Mouse (Mus musculus): ENCODE results near the gene Fam207a. TPM values are rescaled to one million over a fixed set of nuclear protein-coding genes. Genes with fewer than 3 reads are reported as not detected.

Fam207a gene
- polyA plus RNA-seq, 1 experiment = 30.5 TPM

- no peak for TF ChIP-seq POLR2A (IDR thresholded peaks at IDR 0.05; ENCODE audit: low read depth, low read length)
- TF ChIP-seq CTCF (conservative IDR thresholded peaks at IDR 0.05; ENCODE audit: insufficient read depth, insufficient read length, low read depth, low read length) = no peak
- DNase-seq = no peak
- H3K4me1 ChIP-seq (ENCODE audit: control insufficient read depth, insufficient read depth, low read length) = no peaks in the 10 kb centered on the region
- no peak overlapping the region for H3K27ac ChIP-seq (ENCODE audit: insufficient read depth, low read depth, low read length)
- no peaks in the 10 kb centered on the region for H3K27me3 ChIP-seq (replicated peaks; ENCODE audit: control insufficient read depth, insufficient read depth, low read length)
- 79% methylated on average over 3 of the region's 3 CpGs for WGBS
- H3K36me3 ChIP-seq (ENCODE audit: control insufficient read depth, insufficient read depth, low read length) = no peaks in the 10 kb centered on the region
- H3K4me3 ChIP-seq (ENCODE audit: insufficient read depth, low read depth, low read length) = no peak overlapping the region
These were observed 44.8 kb downstream of the Fam207a start for GRCm38 (mm10) chr10:77470763-77471162.

- H3K4me1 ChIP-seq (ENCODE audit: control insufficient read depth, insufficient read depth, low read length) = no peaks in the 10 kb centered on the region
- no peak for DNase-seq
- no peaks in the 10 kb centered on the region for H3K36me3 ChIP-seq (ENCODE audit: control insufficient read depth, insufficient read depth, low read length)
- 77% methylated on average over 4 of the region's 4 CpGs for WGBS
- no peak overlapping the region for H3K4me3 ChIP-seq (ENCODE audit: insufficient read depth, low read depth, low read length)
- no peaks in the 10 kb centered on the region for H3K27me3 ChIP-seq (replicated peaks; ENCODE audit: control insufficient read depth, insufficient read depth, low read length)
- no peak overlapping the region for H3K27ac ChIP-seq (ENCODE audit: insufficient read depth, low read depth, low read length)
- TF ChIP-seq POLR2A (IDR thresholded peaks at IDR 0.05; ENCODE audit: low read depth, low read length) (no peak), CTCF (conservative IDR thresholded peaks at IDR 0.05; ENCODE audit: insufficient read depth, insufficient read length, low read depth, low read length) (no peak)
These were observed 46.9 kb downstream of the Fam207a start for GRCm38 (mm10) chr10:77468675-77469074.

DNA sequence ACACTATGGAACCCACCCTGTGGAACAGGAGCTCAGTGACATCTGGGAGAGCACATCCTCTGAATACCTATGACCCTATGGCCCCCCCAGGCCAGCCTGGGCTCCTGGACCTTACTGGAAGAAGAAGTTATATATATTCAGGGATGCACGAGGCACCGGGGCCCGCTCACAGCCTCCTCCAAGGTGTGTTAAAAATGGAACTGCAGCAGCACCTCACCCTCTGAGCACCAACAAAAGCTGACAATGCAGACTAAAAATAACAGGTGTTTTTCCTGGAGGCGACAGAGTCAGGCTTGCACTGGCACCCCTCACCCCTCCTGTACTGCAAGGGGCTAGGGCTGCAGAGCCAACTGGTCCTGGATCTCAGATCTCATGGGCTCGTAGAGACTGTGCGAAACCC is 48.2 kb downstream of the Fam207a start:
- no peak overlapping the region for H3K4me3 ChIP-seq (ENCODE audit: insufficient read depth, low read depth, low read length)

DNA sequence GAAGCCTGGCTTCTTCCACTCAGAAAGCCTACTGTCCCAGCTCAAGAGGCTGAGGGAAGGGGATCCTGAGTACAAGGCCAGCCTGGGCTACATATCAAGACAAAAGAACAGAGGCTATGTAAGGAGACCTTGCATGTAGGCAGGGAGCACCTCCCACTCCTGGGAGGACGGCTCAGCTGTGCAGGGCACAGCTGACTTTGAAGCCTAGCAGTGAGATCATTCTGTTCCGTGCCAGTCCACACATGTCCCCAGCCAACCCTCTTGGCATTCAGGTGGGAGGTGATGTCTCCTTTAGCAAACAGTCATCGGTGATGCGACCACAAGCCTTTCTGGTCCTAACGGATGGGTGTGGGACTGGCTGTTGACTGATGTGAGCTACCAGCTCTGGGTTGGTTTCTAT is 49.7 kb downstream of the Fam207a start:
- Histone ChIP-seq H3K36me3 (ENCODE audit: control insufficient read depth, insufficient read depth, low read length) (no peaks in the 10 kb centered on the region), H3K4me1 (ENCODE audit: control insufficient read depth, insufficient read depth, low read length) (no peaks in the 10 kb centered on the region), H3K27ac (ENCODE audit: insufficient read depth, low read depth, low read length) (no peak overlapping the region), H3K4me3 (ENCODE audit: insufficient read depth, low read depth, low read length) (no peak overlapping the region), H3K27me3 (replicated peaks; ENCODE audit: control insufficient read depth, insufficient read depth, low read length) (no peaks in the 10 kb centered on the region)
- no peak for TF ChIP-seq POLR2A (IDR thresholded peaks at IDR 0.05; ENCODE audit: low read depth, low read length)
- no peak for TF ChIP-seq CTCF (conservative IDR thresholded peaks at IDR 0.05; ENCODE audit: insufficient read depth, insufficient read length, low read depth, low read length)
- 72% methylated on average over 5 of the region's 5 CpGs for whole genome bisulfite sequencing
- no peak for DNase-seq

More for the DNA sequence above, 48.2 kb downstream of the Fam207a start:
- Histone ChIP-seq H3K27ac (ENCODE audit: insufficient read depth, low read depth, low read length) (no peak overlapping the region), H3K27me3 (replicated peaks; ENCODE audit: control insufficient read depth, insufficient read depth, low read length) (no peaks in the 10 kb centered on the region), H3K4me1 (ENCODE audit: control insufficient read depth, insufficient read depth, low read length) (no peaks in the 10 kb centered on the region), H3K36me3 (ENCODE audit: control insufficient read depth, insufficient read depth, low read length) (no peaks in the 10 kb centered on the region)
- no peak for DNase-seq
- 87% methylated on average over 6 of the region's 6 CpGs for WGBS
- TF ChIP-seq POLR2A (IDR thresholded peaks at IDR 0.05; ENCODE audit: low read depth, low read length) (no peak), CTCF (conservative IDR thresholded peaks at IDR 0.05; ENCODE audit: insufficient read depth, insufficient read length, low read depth, low read length) (no peak)

- 59% methylated on average over 10 of the region's 10 CpGs for WGBS
- Histone ChIP-seq H3K4me3 (ENCODE audit: insufficient read depth, low read depth, low read length) (no peak overlapping the region), H3K36me3 (ENCODE audit: control insufficient read depth, insufficient read depth, low read length) (no peaks in the 10 kb centered on the region), H3K27ac (ENCODE audit: insufficient read depth, low read depth, low read length) (no peak overlapping the region), H3K27me3 (replicated peaks; ENCODE audit: control insufficient read depth, insufficient read depth, low read length) (no peaks in the 10 kb centered on the region), H3K4me1 (ENCODE audit: control insufficient read depth, insufficient read depth, low read length) (no peaks in the 10 kb centered on the region)
- TF ChIP-seq CTCF (conservative IDR thresholded peaks at IDR 0.05; ENCODE audit: insufficient read depth, insufficient read length, low read depth, low read length) = no peak
- no peak for TF ChIP-seq POLR2A (IDR thresholded peaks at IDR 0.05; ENCODE audit: low read depth, low read length)
- peak; percentile 22 for DNase-seq
These were observed 51.2 kb downstream of the Fam207a start for GRCm38 (mm10) chr10:77464181-77464936.

DNA sequence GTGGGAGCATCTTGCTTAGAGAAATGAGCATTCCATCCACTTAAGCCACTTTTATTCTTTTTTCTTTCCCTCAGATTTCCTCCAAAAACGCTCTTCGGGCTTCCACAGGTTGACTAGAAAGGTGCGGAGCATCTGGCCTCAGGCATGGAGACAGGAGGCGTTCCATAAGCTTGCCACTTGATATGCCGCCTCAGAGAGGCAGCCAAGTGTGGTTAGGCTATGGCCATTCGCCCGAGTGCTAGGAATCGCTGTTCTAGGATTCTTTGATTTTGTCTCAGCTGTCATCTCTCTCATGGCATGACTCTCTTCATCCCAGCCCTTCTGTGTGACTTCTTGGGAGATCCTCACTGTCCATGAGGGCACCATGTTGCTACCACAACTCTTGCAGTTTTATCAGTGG is 54.4 kb downstream of the Fam207a start:
- H3K27ac ChIP-seq (ENCODE audit: insufficient read depth, low read depth, low read length) = no peak overlapping the region
- H3K36me3 ChIP-seq (ENCODE audit: control insufficient read depth, insufficient read depth, low read length) = no peaks in the 10 kb centered on the region
- no peak for TF ChIP-seq POLR2A (IDR thresholded peaks at IDR 0.05; ENCODE audit: low read depth, low read length)
- TF ChIP-seq CTCF (conservative IDR thresholded peaks at IDR 0.05; ENCODE audit: insufficient read depth, insufficient read length, low read depth, low read length) = no peak
- no peak overlapping the region for H3K4me3 ChIP-seq (ENCODE audit: insufficient read depth, low read depth, low read length)
- H3K4me1 ChIP-seq (ENCODE audit: control insufficient read depth, insufficient read depth, low read length) = no peaks in the 10 kb centered on the region
- H3K27me3 ChIP-seq (replicated peaks; ENCODE audit: control insufficient read depth, insufficient read depth, low read length) = no peaks in the 10 kb centered on the region
- no peak for DNase-seq
- WGBS = 66% methylated on average over 8 of the region's 8 CpGs

DNA sequence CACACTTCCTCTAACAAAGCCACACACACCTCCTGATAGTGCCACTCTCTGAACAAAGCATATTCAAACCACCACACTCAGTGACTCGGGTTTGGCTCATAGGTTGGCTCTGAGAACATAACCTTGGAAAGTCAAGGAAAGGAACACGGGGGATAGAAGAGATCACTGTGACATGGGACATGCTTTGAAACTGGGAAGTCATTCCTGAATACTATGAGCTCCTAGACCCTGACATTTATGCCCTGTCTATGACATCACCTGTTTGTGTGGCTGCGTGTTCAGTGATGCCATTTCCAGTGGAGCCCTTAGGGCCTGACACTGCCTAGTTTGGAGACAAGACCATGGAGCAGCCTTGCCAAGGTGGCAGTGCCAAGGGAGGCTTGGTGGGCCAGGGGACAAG is 57.9 kb downstream of the Fam207a start:
- TF ChIP-seq POLR2A (IDR thresholded peaks at IDR 0.05; ENCODE audit: low read depth, low read length) = no peak
- TF ChIP-seq CTCF (conservative IDR thresholded peaks at IDR 0.05; ENCODE audit: insufficient read depth, insufficient read length, low read depth, low read length) = no peak
- no peaks in the 10 kb centered on the region for H3K4me1 ChIP-seq (ENCODE audit: control insufficient read depth, insufficient read depth, low read length)
- no peak overlapping the region for H3K27ac ChIP-seq (ENCODE audit: insufficient read depth, low read depth, low read length)
- H3K27me3 ChIP-seq (replicated peaks; ENCODE audit: control insufficient read depth, insufficient read depth, low read length) = no peaks in the 10 kb centered on the region
- no peaks in the 10 kb centered on the region for H3K36me3 ChIP-seq (ENCODE audit: control insufficient read depth, insufficient read depth, low read length)
- WGBS = 87% methylated on average over 3 of the region's 3 CpGs
- H3K4me3 ChIP-seq (ENCODE audit: insufficient read depth, low read depth, low read length) = no peak overlapping the region
- no peak for DNase-seq
